Mouse (Mus musculus) spleen, adult 2 months (tissue): Measurements from ENCODE around the gene Rdm1. TPM values are rescaled to one million over a fixed set of nuclear protein-coding genes. Genes with fewer than 3 reads are reported as not detected.
A peak's percentile ranks its signal among the peaks of the same experiment; 100 is the strongest.
"Not testable (repeated sequence)": the region's sequence is repeated elsewhere in the genome, so short reads cannot be mapped to it uniquely, and the experiment has no call there.

Source experiments
- DNase-seq, 2 experiments: peaks; one replicate each; pipeline versions ENCODE4 v3.0.0 to v3.0.0-alpha.2; 2012 to 2021; ENCODE audit warnings: low spot score in 2 of 2, low read depth in 1 of 2
- H3K27ac ChIP-seq: fragments of 200-500 bp; 2 replicates; pipeline ENCODE4 v1.5.1; 2012; ENCODE audit warnings: low read length, inconsistent platforms; ENCODE audit not compliant: insufficient read depth
- H3K27me3 ChIP-seq: fragments of 200-500 bp; 2 replicates; pipeline ENCODE4 v1.6.1; 2012; ENCODE audit warnings: mild to moderate bottlenecking, moderate library complexity, low read length, inconsistent platforms; ENCODE audit not compliant: control insufficient read depth, insufficient read depth
- H3K36me3 ChIP-seq: fragments of 200-500 bp; 2 replicates; pipeline ENCODE4 v1.6.1; 2012; ENCODE audit warnings: mild to moderate bottlenecking, low read length, inconsistent platforms; ENCODE audit not compliant: control insufficient read depth, insufficient read depth
- H3K4me1 ChIP-seq: fragments of 200-500 bp; 2 replicates; pipeline ENCODE4 v1.6.1; 2011; ENCODE audit warnings: inconsistent platforms; ENCODE audit not compliant: control insufficient read depth, insufficient read depth, insufficient read length
- H3K4me3 ChIP-seq: fragments of 200-500 bp; 2 replicates; pipeline ENCODE4 v1.5.1; 2011; ENCODE audit warnings: mild to moderate bottlenecking, inconsistent platforms; ENCODE audit not compliant: insufficient read depth, insufficient read length; ENCODE audit errors: extremely low read depth
- CTCF ChIP-seq: fragments of 200-500 bp; IDR thresholded peaks from 2 replicates; pipeline ENCODE4 v1.5.1; 2011; ENCODE audit warnings: mild to moderate bottlenecking, inconsistent platforms; ENCODE audit not compliant: insufficient read depth, insufficient read length, insufficient replicate concordance; ENCODE audit errors: extremely low read depth
- POLR2A ChIP-seq: fragments of 200-500 bp; IDR thresholded peaks from 2 replicates; pipeline ENCODE4 v1.6.1; 2011; ENCODE audit warnings: low read depth, low read length, inconsistent platforms
- WGBS: fragments of 180-500 bp; shearing (Covaris S2); methylation state at CpG from one replicate; pipeline ENCODE4 v1.1.7; 2018; 5-methylcytosine and 5-hydroxymethylcytosine counted together
- polyA plus RNA-seq: library from polyadenylated mRNA; depleted of rRNA; stranded (reverse); fragments of >200 nt; gene quantifications from 2 replicates; pipeline ENCODE4 v1.2.3, GENCODE M21; 2012

The Rdm1 gene
- polyA plus RNA-seq, 1 experiment: 18.8 TPM

GRCm38 (mm10) chr11:101618596-101618995 lies 8.4 kb upstream of the Rdm1 start:
- Histone ChIP-seq H3K4me1 (peaks cover 4% of the 10 kb centered on the region; the same call in 1 of the 2 replicates), H3K27me3 (no peaks in the 10 kb centered on the region), H3K4me3 (no peak overlapping the region), H3K27ac (no peak overlapping the region), H3K36me3 (no peaks in the 10 kb centered on the region)
- no peak for DNase-seq
- 93% methylated on average over 3 of the region's 3 CpGs for WGBS
- no peak for TF ChIP-seq CTCF
- no peak for TF ChIP-seq POLR2A

- H3K4me1 ChIP-seq, H3K4me3 ChIP-seq, H3K27me3 ChIP-seq, H3K27ac ChIP-seq, H3K36me3 ChIP-seq, DNase-seq: not testable (repeated sequence)
- WGBS: 69% methylated on average over 11 of the region's 11 CpGs
Measured at GRCm38 (mm10) chr11:101620022-101620655, 6.9 kb upstream of the Rdm1 start.

- 3% methylated on average over 8 of the region's 8 CpGs for WGBS
- TF ChIP-seq POLR2A (no peak), CTCF (no peak)
Measured at GRCm38 (mm10) chr11:101626649-101626994, 373 bp upstream of the Rdm1 start.

GRCm38 (mm10) chr11:101627857-101628559 lies 1.0 kb downstream of the Rdm1 start:
- peak; percentile 83 to 87 for DNase-seq
- H3K4me3 ChIP-seq: peak overlapping the region; percentile 91
- H3K27me3 ChIP-seq: no peaks in the 10 kb centered on the region
- peaks cover 2% of the 10 kb centered on the region; the same call in 1 of the 2 replicates for H3K36me3 ChIP-seq
- under 1% methylated on average over 32 of the region's 33 CpGs for WGBS
- TF ChIP-seq CTCF: no peak
- peak; percentile 13; the same call in 1 of the 2 replicates for TF ChIP-seq POLR2A
- H3K4me1 ChIP-seq: peaks cover 2% of the 10 kb centered on the region
- H3K27ac ChIP-seq: peak overlapping the region; percentile 93

More at GRCm38 (mm10) chr11:101626649-101626994, 373 bp upstream of the Rdm1 start:
- H3K4me1 ChIP-seq: peaks cover 2% of the 10 kb centered on the region
- DNase-seq: no peak
- no peaks in the 10 kb centered on the region for H3K27me3 ChIP-seq
- peaks cover 2% of the 10 kb centered on the region; the same call in 1 of the 2 replicates for H3K36me3 ChIP-seq
- H3K27ac ChIP-seq: peak overlapping the region; percentile 97
- peak overlapping the region; percentile 74; the same call in 1 of the 2 replicates for H3K4me3 ChIP-seq

DNA sequence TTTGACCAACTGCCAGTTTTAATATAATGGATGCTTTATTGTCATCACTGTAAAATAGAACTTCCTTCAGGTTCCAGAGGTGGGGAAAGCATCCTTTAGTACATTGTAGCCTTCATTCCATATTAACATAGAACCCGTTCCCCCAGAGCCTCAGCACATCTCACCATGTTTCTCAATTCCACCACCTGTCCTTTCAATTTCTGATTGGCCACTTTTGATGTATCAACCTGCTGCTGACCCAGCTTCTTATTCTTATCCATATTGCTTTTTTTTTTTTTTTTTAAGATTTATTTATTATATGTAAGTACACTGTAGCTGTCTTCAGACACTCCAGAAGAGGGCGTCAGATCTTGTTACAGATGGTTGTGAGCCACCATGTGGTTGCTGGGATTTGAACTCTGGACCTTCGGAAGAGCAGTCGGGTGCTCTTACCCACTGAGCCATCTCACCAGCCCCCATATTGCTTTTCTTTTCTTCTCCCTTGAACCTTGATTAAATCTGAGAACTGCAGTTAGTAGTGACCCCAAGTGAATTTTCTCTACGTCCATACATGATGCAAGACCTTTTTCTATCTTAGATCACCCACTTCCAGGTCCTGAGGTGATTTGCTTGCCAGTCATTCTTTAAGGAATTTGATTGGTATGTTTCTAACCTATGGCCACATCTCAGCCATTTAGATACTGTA lies 1.9 kb downstream of the Rdm1 start:
- H3K27me3 ChIP-seq, H3K27ac ChIP-seq, DNase-seq, H3K36me3 ChIP-seq, H3K4me3 ChIP-seq, H3K4me1 ChIP-seq: not testable (repeated sequence)
- WGBS: 82% methylated on average over 4 of the region's 5 CpGs

- H3K4me1 ChIP-seq: no peaks in the 10 kb centered on the region
- no peak for TF ChIP-seq POLR2A
- TF ChIP-seq CTCF: no peak
- H3K27ac ChIP-seq: no peak overlapping the region
- no peak overlapping the region for H3K4me3 ChIP-seq
- 91% methylated on average over 10 of the region's 10 CpGs for WGBS
- H3K27me3 ChIP-seq: no peaks in the 10 kb centered on the region
- peaks cover 16% of the 10 kb centered on the region for H3K36me3 ChIP-seq
- DNase-seq: no peak
Measured at GRCm38 (mm10) chr11:101635660-101636059, 8.7 kb downstream of the Rdm1 start.

DNA sequence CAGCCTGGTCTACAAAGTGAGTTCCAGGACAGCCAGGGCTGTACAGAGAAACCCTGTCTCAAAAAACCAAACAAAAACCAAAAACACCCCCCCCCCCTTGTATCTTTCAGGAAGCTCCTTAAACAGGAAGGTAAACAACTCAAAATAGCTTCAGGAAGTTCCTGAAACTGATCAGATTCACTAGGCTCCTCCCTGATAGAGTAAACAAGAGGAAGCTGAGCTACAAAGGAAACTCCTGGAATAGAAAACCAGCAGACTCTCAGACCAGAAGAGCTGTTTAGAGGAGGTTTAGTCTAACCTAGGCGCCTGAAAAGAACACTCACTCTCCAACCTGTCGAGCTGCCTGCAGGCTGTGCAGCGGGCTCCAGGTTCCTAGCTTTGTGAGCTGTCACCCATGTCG lies 12.8 kb downstream of the Rdm1 start:
- no peak overlapping the region for H3K4me3 ChIP-seq
- WGBS: 88% methylated on average over 4 of the region's 4 CpGs
- no peak for TF ChIP-seq CTCF
- TF ChIP-seq POLR2A: no peak

GRCm38 (mm10) chr11:101640857-101641709 lies 14.1 kb downstream of the Rdm1 start:
- peak overlapping the region; percentile 70 for H3K27ac ChIP-seq
- peak; percentile 41 to 58 for DNase-seq
- not testable (repeated sequence) for H3K4me1 ChIP-seq, H3K36me3 ChIP-seq, H3K27me3 ChIP-seq
- WGBS: 7% methylated on average over 53 of the region's 53 CpGs
- peak overlapping the region; percentile 53 for H3K4me3 ChIP-seq

More for the DNA sequence above, 12.8 kb downstream of the Rdm1 start:
- DNase-seq: no peak
- Histone ChIP-seq H3K4me1 (no peaks in the 10 kb centered on the region), H3K36me3 (peaks cover 9% of the 10 kb centered on the region), H3K27me3 (no peaks in the 10 kb centered on the region), H3K27ac (no peak overlapping the region)
